Mouse (Mus musculus): ENCODE data around the gene Calcb. TPM values are rescaled to one million over a fixed set of nuclear protein-coding genes. Genes with fewer than 3 reads are reported as not detected.

Gene Calcb
- polyA plus RNA-seq, 1 experiment from 2014 or later: 2.2 TPM

- H3K4me3 ChIP-seq (replicated peaks): no peak overlapping the region
- H3K27me3 ChIP-seq: no peaks in the 10 kb centered on the region
- no peak overlapping the region for H3K9ac ChIP-seq
- WGBS: 30% methylated on average over 1 of the region's 1 CpGs
- ATAC-seq (ENCODE audit: insufficient number of reproducible peaks, low FRiP score, low TSS enrichment, low read depth): no peak
- H3K27ac ChIP-seq (replicated peaks): no peak overlapping the region
- H3K4me1 ChIP-seq: no peaks in the 10 kb centered on the region
- H3K36me3 ChIP-seq: no peaks in the 10 kb centered on the region
- H3K9me3 ChIP-seq (replicated peaks): no peaks in the 10 kb centered on the region
- no peak overlapping the region for H3K4me2 ChIP-seq (replicated peaks)
Measured at GRCm38 (mm10) chr7:114754196-114754595, 35.8 kb downstream of the Calcb start.

- H3K4me1 ChIP-seq: no peaks in the 10 kb centered on the region
- WGBS: 73% methylated on average over 8 of the region's 8 CpGs
Measured at GRCm38 (mm10) chr7:114754626-114755025, 36.2 kb downstream of the Calcb start.

GRCm38 (mm10) chr7:114762660-114763059, 44.2 kb downstream of the Calcb start:
- no peaks in the 10 kb centered on the region for H3K4me1 ChIP-seq
- H3K9ac ChIP-seq: no peak overlapping the region
- 71% methylated on average over 2 of the region's 2 CpGs for WGBS
- H3K4me3 ChIP-seq (replicated peaks): no peak overlapping the region
- no peak for ATAC-seq (ENCODE audit: insufficient number of reproducible peaks, low FRiP score, low TSS enrichment, low read depth)
- H3K27me3 ChIP-seq: no peaks in the 10 kb centered on the region
- H3K4me2 ChIP-seq (replicated peaks): no peak overlapping the region
- no peaks in the 10 kb centered on the region for H3K36me3 ChIP-seq
- no peak overlapping the region for H3K27ac ChIP-seq (replicated peaks)
- H3K9me3 ChIP-seq (replicated peaks): no peaks in the 10 kb centered on the region

More at GRCm38 (mm10) chr7:114754626-114755025, 36.2 kb downstream of the Calcb start:
- no peak for ATAC-seq (ENCODE audit: insufficient number of reproducible peaks, low FRiP score, low TSS enrichment, low read depth)
- no peak overlapping the region for H3K4me2 ChIP-seq (replicated peaks)
- H3K9me3 ChIP-seq (replicated peaks): no peaks in the 10 kb centered on the region
- no peak overlapping the region for H3K9ac ChIP-seq
- no peak overlapping the region for H3K4me3 ChIP-seq (replicated peaks)
- no peaks in the 10 kb centered on the region for H3K27me3 ChIP-seq
- no peak overlapping the region for H3K27ac ChIP-seq (replicated peaks)
- H3K36me3 ChIP-seq: no peaks in the 10 kb centered on the region

GRCm38 (mm10) chr7:114765273-114765672, 46.8 kb downstream of the Calcb start:
- Histone ChIP-seq H3K4me1 (no peaks in the 10 kb centered on the region), H3K4me2 (replicated peaks) (no peak overlapping the region), H3K27ac (replicated peaks) (no peak overlapping the region), H3K9ac (no peak overlapping the region), H3K4me3 (replicated peaks) (no peak overlapping the region), H3K9me3 (replicated peaks) (no peaks in the 10 kb centered on the region), H3K36me3 (no peaks in the 10 kb centered on the region), H3K27me3 (no peaks in the 10 kb centered on the region)
- ATAC-seq (ENCODE audit: insufficient number of reproducible peaks, low FRiP score, low TSS enrichment, low read depth): no peak
- 68% methylated on average over 3 of the region's 3 CpGs for WGBS

- H3K4me1 ChIP-seq: no peaks in the 10 kb centered on the region
- ATAC-seq (ENCODE audit: insufficient number of reproducible peaks, low FRiP score, low TSS enrichment, low read depth): no peak
Measured at GRCm38 (mm10) chr7:114766523-114766922, 48.1 kb downstream of the Calcb start.

GRCm38 (mm10) chr7:114768516-114768915, 50.1 kb downstream of the Calcb start:
- Histone ChIP-seq H3K4me2 (replicated peaks) (no peak overlapping the region), H3K9me3 (replicated peaks) (no peaks in the 10 kb centered on the region), H3K4me3 (replicated peaks) (no peak overlapping the region), H3K9ac (no peak overlapping the region), H3K27me3 (no peaks in the 10 kb centered on the region), H3K36me3 (no peaks in the 10 kb centered on the region), H3K27ac (replicated peaks) (no peak overlapping the region), H3K4me1 (no peaks in the 10 kb centered on the region)
- WGBS: 89% methylated on average over 5 of the region's 5 CpGs
- ATAC-seq (ENCODE audit: insufficient number of reproducible peaks, low FRiP score, low TSS enrichment, low read depth): no peak

More at GRCm38 (mm10) chr7:114766523-114766922, 48.1 kb downstream of the Calcb start:
- H3K36me3 ChIP-seq: no peaks in the 10 kb centered on the region
- H3K27ac ChIP-seq (replicated peaks): no peak overlapping the region
- 67% methylated on average over 3 of the region's 3 CpGs for WGBS
- H3K9me3 ChIP-seq (replicated peaks): no peaks in the 10 kb centered on the region
- no peak overlapping the region for H3K4me3 ChIP-seq (replicated peaks)
- no peak overlapping the region for H3K4me2 ChIP-seq (replicated peaks)
- H3K27me3 ChIP-seq: no peaks in the 10 kb centered on the region
- no peak overlapping the region for H3K9ac ChIP-seq

- no peak overlapping the region for H3K9ac ChIP-seq
- 77% methylated on average over 4 of the region's 4 CpGs for WGBS
Measured at GRCm38 (mm10) chr7:114769041-114769440, 50.6 kb downstream of the Calcb start.

GRCm38 (mm10) chr7:114770586-114770985, 52.1 kb downstream of the Calcb start:
- Histone ChIP-seq H3K4me3 (replicated peaks) (no peak overlapping the region), H3K27me3 (no peaks in the 10 kb centered on the region), H3K36me3 (no peaks in the 10 kb centered on the region), H3K4me2 (replicated peaks) (no peak overlapping the region), H3K4me1 (no peaks in the 10 kb centered on the region), H3K27ac (replicated peaks) (no peak overlapping the region), H3K9me3 (replicated peaks) (no peaks in the 10 kb centered on the region), H3K9ac (no peak overlapping the region)
- WGBS: 90% methylated on average over 3 of the region's 3 CpGs
- ATAC-seq (ENCODE audit: insufficient number of reproducible peaks, low FRiP score, low TSS enrichment, low read depth): no peak

More at GRCm38 (mm10) chr7:114769041-114769440, 50.6 kb downstream of the Calcb start:
- ATAC-seq (ENCODE audit: insufficient number of reproducible peaks, low FRiP score, low TSS enrichment, low read depth): no peak
- H3K36me3 ChIP-seq: no peaks in the 10 kb centered on the region
- no peak overlapping the region for H3K27ac ChIP-seq (replicated peaks)
- no peaks in the 10 kb centered on the region for H3K9me3 ChIP-seq (replicated peaks)
- H3K4me2 ChIP-seq (replicated peaks): no peak overlapping the region
- no peaks in the 10 kb centered on the region for H3K27me3 ChIP-seq
- H3K4me3 ChIP-seq (replicated peaks): no peak overlapping the region
- H3K4me1 ChIP-seq: no peaks in the 10 kb centered on the region

- Histone ChIP-seq H3K9me3 (replicated peaks) (no peaks in the 10 kb centered on the region), H3K27ac (replicated peaks) (no peak overlapping the region), H3K4me1 (no peaks in the 10 kb centered on the region), H3K27me3 (no peaks in the 10 kb centered on the region), H3K9ac (no peak overlapping the region), H3K4me2 (replicated peaks) (no peak overlapping the region), H3K36me3 (no peaks in the 10 kb centered on the region), H3K4me3 (replicated peaks) (no peak overlapping the region)
- 70% methylated on average over 7 of the region's 7 CpGs for WGBS
- ATAC-seq (ENCODE audit: insufficient number of reproducible peaks, low FRiP score, low TSS enrichment, low read depth): no peak
Measured at GRCm38 (mm10) chr7:114771801-114772200, 53.4 kb downstream of the Calcb start.

Other genes starting within 250 kb of the Calcb start
- 2.0 and 2.8 TPM in 2 replicates for gene Cyp2r1, start 155.7 kb upstream of the Calcb start, polyA plus RNA-seq (2015; fragmentation: Nextera tagmentation; extraction: Ambion mirVana)
- gene Calca, start 82.3 kb upstream of the Calcb start, polyA plus RNA-seq (2015; fragmentation: Nextera tagmentation; extraction: Ambion mirVana): 11.2 and 11.6 TPM in 2 replicates
- 13.6 and 14.7 TPM in 2 replicates for gene Insc, start 25.1 kb downstream of the Calcb start, polyA plus RNA-seq (2015; fragmentation: Nextera tagmentation; extraction: Ambion mirVana)

All from embryonic facial prominence, embryonic 15.5 days (tissue).